Mouse (Mus musculus) layer of hippocampus, postnatal 14 days (tissue): Measurements from ENCODE around the gene Hist1h1d. TPM values are rescaled to one million over a fixed set of nuclear protein-coding genes. Genes with fewer than 3 reads are reported as not detected.
"Not testable (repeated sequence)": the region's sequence is repeated elsewhere in the genome, so short reads cannot be mapped to it uniquely, and the experiment has no call there.

Experiments
- DNase-seq, 2 experiments: peaks; one replicate each; pipeline ENCODE4 v3.0.0; 2021 to 2022; ENCODE audit warnings: low spot score in 2 of 2, mixed read lengths in 1 of 2
- total RNA-seq, 2 experiments: library from RNA; stranded (reverse); gene quantifications; 2 replicates each; pipeline ENCODE4 v1.2.3; 2021

Hist1h1d gene
- total RNA-seq, 2 experiments from 2014 or later: 4.6 to 4.8 TPM

DNA sequence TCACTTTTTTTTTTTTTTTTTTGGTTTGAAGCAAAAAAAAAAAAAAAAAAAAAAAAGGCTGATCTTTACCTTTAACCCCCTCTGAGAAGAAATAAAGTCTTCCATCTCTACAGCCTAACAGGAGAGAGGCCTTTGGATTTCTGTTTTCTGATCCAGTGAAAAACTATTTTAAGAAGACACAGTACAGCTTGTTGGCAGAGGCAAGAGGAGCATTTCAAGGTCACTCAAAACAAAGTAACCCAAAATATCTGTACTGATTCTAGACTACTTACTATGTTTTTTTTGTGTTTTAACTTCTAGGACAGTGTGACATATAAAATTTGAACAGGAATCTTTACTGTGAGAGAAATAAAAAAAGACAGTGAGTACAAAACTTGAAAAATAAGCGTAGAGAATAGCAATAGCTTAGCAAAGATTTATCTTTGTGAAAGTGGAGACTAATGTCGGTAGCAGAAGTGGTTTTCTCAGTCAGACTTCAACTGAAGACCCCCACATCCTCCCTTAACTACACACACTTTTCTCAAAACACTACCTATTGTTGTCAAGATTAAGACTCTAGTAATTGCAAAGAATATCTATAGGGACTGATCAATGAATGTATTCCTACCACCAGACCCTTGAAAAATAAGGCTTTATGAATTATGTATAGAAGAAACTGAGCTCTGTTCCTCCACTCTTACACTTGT is 23.4 kb upstream of the Hist1h1d start:
- no peak for DNase-seq

DNA sequence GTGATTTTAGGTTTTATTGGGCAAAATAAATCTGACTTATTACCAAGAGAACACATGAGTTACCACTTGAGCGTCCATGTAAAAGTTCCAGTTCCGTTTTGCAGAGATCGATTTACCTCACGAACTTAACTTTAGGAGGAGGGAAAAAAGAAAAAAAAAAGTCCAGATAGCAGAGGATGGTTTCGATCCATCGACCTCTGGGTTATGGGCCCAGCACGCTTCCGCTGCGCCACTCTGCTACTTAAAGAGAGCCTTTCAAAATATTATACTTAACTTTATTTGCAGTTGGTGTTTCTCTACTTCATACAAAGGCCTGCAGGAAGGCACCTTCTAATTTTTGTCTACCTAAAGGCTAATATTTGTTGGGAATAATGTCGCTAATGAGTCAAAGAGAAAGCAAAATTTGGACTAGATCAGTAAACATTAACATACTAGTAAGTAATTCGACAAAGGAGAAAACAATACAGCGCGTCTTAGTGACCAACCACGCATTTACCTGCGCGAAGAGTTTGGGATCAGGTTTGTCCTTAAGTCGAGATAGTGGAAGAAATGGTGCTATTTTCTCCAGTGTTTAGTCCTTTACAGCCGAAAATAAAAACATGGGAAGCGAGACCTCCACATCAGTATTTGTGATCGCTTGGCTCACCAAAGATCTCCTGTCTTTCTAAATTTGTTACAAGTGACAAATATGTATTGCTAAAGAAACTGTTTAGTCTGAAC is 22.7 kb upstream of the Hist1h1d start:
- peak; percentile 78 to 88 for DNase-seq

GRCm38 (mm10) chr13:23530901-23531875 is 21.9 kb upstream of the Hist1h1d start, which contains the start of gene Hist1h4h:
Hist1h4h (plus strand) TSS chr13:23531050.
- DNase-seq: peak; percentile 96 to 99

DNA sequence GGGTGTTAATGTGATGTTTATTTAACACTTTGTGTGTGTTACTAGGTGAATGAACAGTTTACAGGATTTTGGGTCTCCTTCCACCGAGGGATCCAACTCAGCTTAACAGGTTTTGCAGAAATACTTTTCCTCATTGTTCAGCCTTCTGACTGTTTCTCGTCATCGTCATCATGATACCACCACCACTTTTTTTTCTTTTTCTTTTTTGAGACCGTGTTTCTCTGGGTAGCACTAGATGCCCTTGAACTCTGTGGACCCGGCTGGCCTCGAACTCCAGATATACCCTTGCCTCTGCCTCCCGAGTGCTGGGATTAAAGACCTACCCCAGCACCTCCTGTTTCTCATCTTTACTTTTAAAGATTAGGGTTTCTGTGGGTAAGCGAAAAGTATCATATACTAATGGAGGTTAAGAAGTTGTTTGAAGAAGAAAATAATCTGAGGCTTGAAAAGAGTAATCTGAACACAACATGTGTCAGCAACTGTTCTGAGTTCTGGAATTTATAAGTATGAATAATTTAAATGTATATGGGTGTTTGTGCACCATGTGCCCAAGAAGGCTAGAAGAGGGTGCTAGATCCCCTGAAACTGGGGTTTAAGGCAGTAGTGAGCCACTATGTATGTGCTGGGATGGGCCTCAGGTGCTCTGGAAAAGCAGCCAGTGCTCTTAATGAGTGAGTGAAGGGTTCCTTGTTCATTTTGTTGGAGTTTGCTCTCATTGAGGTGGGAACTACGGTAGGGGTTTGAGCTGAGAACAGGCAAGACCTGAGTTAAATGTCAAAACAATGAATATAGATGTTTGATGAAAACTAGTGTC is 20.6 kb upstream of the Hist1h1d start:
- no peak for DNase-seq

DNA sequence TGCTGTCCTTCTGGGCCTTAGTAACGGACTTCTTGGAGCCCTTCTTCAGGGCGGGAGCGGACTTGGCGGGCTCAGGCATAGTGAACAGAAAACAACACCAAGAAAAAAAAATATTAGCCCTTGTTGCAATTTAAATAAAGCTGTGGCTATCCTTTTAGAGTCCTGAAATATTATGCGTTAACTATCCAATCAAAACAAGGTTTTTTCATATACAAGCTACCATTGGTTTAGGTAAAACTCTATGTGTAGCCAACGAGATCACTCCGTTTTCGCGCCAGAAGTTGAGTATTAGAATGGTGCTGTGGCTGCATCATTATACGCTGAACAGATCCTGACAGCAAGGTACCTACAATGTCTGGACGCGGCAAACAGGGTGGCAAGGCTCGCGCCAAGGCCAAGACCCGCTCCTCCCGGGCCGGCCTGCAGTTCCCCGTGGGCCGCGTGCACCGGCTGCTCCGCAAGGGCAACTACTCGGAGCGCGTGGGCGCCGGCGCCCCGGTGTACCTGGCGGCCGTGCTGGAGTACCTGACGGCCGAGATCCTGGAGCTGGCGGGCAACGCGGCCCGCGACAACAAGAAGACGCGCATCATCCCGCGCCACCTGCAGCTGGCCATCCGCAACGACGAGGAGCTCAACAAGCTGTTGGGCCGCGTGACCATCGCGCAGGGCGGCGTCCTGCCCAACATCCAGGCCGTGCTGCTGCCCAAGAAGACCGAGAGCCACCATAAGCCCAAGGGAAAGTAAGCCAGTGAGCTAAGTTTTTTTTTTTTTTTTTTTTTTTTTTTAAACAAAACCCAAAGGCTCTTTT is 19.3 kb upstream of the Hist1h1d start, which contains the start of gene Hist1h2af:
Gene Hist1h2af, plus strand, starts transcription at position 347 of the 808 bp plus-strand sequence.
- peak in 1 of 2 experiments; percentile 88 for DNase-seq

- DNase-seq: peak in 1 of 2 experiments; percentile 56
These were observed 18.5 kb upstream of the Hist1h1d start for GRCm38 (mm10) chr13:23534368-23535131.

GRCm38 (mm10) chr13:23535137-23536075 is 17.7 kb upstream of the Hist1h1d start, which contains the start of gene Hist1h3g:
Hist1h3g (plus strand) TSS chr13:23535422.
- peak; percentile 87 to 96 for DNase-seq

DNA sequence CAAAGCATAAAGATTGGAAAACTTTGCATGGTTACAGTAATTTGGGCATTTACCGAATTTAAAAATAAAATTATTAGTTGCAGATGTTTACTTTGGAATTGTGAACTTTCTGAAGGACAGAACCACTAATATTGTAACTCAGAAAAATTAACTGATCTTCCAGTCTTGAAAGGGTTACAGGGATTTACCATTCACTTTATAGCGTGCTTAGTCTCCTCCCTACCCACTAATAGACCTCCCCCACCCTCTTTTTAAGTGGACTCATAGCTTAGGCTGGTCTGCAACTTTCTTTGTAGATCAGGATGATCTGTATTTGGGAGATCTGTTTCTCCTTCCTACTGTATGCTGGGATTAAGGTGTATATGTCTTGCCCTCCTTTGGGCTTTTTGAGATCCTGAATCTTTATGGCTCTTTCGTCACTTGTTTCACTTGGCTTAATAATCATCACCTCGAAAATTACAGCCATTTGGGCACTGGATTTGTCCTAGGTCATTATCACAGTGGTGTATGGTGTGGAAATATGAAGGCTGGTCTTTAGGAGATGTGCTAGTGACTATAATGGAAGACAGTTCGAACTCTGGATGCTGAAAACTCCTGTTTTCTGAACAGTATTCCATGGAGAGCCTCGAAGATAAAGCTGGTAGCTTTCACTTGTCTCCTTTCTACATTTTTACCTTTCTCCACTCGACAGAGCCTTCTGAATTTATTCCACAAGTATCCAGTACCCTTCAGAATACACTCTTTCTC is 16.8 kb upstream of the Hist1h1d start:
- DNase-seq: no peak

GRCm38 (mm10) chr13:23537006-23537710 is 15.9 kb upstream of the Hist1h1d start:
- DNase-seq: no peak

DNA sequence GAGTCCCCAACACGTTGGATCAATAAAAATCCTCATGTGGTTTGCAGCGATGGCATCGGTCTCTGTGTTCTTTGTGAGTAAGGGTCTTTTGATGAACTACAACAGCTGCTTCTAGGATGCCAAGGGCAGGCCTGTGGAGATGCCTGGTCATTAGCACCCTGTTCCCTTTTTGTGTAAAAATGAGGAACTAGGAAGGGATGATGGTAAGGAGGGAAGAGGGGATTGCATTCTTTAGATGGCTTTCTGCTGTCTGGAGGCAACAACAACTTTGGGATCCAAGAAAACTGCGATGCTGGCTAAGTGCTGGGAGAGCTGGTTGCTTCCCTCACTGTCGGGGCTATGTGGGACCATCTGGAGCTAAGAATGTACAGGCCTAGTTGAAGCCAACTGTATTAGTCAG is 14.8 kb upstream of the Hist1h1d start:
- no peak for DNase-seq

DNA sequence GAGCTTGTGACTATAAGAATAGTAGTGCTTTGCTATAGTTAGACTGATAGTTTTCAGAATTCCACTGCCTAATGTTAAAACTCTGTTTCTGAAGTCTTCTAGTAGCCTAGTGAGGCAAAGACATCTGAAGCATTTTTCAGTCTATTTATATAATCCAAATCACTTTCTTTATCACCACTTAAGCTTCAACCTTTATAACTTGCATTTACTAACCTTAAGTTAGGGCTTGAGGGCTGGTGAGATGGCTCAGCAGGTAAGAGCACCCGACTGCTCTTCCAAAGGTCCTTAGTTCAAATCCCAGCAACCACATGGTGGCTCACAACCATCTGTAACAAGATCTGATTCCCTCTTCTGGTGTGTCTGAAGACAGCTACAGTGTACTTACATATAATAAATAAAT is 13.2 kb upstream of the Hist1h1d start:
- not testable (repeated sequence) for DNase-seq

DNA sequence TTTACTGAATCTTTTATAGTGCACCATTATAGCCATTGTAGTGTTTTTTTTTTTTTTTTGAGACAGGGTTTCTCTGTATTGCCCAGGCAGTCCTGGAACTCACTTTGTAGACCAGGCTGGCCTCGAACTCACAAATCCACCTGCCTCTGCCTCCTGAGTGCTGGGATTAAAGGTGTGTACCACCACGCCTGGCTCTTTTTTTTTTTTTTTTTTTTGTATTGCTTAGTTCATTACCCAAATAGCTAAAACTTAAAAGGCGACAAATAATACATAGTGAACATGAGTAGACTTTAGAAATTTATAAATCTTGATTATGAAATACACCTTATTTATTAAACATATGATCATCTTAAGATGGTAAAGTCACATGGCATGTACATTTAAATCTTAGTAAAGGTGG is 11.6 kb upstream of the Hist1h1d start:
- DNase-seq: no peak

DNA sequence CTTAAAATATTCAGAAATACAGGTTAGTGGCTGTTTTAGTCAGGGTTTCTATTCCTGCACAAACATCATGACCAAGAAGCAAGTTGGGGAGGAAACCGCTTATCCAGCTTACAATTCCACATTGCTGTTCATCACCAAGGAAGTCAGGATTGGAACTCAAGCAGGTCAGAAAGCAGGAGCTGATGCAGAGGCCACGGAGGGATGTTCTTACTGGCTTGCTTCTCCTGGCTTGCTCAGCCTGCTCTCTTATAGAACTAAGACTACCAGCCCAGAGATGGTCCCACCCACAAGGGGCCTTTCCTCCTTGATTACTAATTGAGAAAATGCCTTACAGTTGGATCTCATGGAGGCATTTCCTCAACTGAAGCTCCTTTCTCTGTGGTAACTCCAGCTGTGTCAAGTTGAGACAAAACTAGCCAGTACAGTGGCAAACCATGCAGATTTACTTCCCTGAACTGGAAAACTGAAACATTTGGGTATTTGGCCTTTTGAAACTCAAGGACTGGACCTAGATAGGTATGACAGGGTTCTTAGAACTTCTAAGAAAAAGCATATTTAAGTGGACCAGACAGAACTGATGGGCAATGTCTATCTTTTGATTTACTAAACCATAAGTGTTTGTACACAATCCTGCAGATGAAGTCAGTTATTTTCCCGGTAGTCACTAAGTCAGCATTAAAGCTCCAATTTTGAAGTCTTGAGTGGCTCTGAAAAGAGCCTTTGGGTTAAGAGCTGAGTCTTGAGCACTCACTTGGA is 10.7 kb upstream of the Hist1h1d start:
- DNase-seq: not testable (repeated sequence)

DNA sequence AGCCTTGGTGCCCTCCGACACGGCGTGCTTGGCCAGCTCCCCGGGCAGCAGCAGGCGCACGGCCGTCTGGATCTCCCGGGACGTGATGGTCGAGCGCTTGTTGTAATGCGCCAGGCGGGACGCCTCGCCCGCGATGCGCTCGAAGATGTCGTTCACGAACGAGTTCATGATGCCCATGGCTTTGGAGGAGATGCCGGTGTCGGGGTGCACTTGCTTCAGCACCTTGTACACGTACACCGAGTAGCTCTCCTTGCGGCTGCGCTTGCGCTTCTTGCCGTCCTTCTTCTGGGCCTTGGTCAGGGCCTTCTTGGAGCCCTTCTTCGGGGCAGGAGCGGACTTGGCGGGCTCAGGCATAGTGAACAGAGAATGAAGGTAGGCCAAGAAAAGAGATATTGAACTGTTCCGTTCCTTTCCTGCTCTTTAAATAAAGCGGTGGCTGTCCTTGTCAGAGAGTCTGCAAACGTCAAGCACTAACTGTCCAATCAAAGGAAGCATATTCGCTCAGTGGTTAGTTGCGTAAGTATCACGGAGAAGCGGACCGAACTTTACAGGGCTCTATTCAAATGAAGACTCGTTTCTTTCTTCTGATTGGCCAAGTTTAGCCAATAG is 10.0 kb upstream of the Hist1h1d start, which contains the start of gene Hist1h2bh:
Gene Hist1h2bh, minus strand, starts transcription at position 394 of the 609 bp plus-strand sequence.
- DNase-seq: peak; percentile 55 to 92
